Mouse (Mus musculus) C2C12 (cell line): ENCODE data around the gene Duoxa2. TPM values are rescaled to one million over a fixed set of nuclear protein-coding genes. Genes with fewer than 3 reads are reported as not detected.

Source experiments
- H3K27me3 ChIP-seq: one replicate; pipeline ENCODE4 v1.6.1; 2011; ENCODE audit not compliant: control insufficient read depth, insufficient read depth, insufficient read length
- H3K36me3 ChIP-seq: one replicate; pipeline ENCODE4 v1.6.1; 2011; ENCODE audit not compliant: control insufficient read depth, insufficient read depth
- H3K4me3 ChIP-seq: one replicate; pipeline ENCODE4 v1.5.1; 2011; ENCODE audit warnings: mild to moderate bottlenecking, control low read depth; ENCODE audit not compliant: poor library complexity, insufficient read depth, severe bottlenecking
- H3K79me2 ChIP-seq: one replicate; pipeline ENCODE4 v1.6.1; 2011; ENCODE audit not compliant: control insufficient read depth, insufficient read depth
- H3K79me3 ChIP-seq: one replicate; pipeline ENCODE4 v1.6.1; 2011; ENCODE audit warnings: low read depth, control low read depth
- H3ac ChIP-seq: one replicate; pipeline ENCODE3; 2011; ENCODE audit warnings: low read depth; ENCODE audit not compliant: control insufficient read depth, insufficient read length
- CEBPB ChIP-seq: IDR thresholded peaks from one replicate; pipeline ENCODE4 v1.6.1; 2011; ENCODE audit warnings: low read depth, mild to moderate bottlenecking, control low read depth, moderate library complexity
- CTCF ChIP-seq: IDR thresholded peaks from one replicate; pipeline ENCODE4 v1.5.1; 2011; ENCODE audit not compliant: control insufficient read depth, insufficient read depth, insufficient read length
- FOSL1 ChIP-seq: IDR thresholded peaks from one replicate; pipeline ENCODE4 v1.8.0; 2011; ENCODE audit warnings: mild to moderate bottlenecking, low read length; ENCODE audit not compliant: poor library complexity, insufficient read depth, severe bottlenecking
- MAX ChIP-seq: IDR thresholded peaks from one replicate; pipeline ENCODE4 v1.6.1; 2011; ENCODE audit warnings: mild to moderate bottlenecking, control low read depth
- MYOD1 ChIP-seq: IDR thresholded peaks from one replicate; pipeline ENCODE4 v1.6.1; 2011; ENCODE audit warnings: low read depth; ENCODE audit not compliant: control insufficient read depth, insufficient read length
- MYOG ChIP-seq: IDR thresholded peaks from one replicate; pipeline ENCODE4 v1.6.1; 2011; ENCODE audit not compliant: control insufficient read depth, insufficient read length; ENCODE audit errors: extremely low read depth
- USF1 ChIP-seq: IDR thresholded peaks from one replicate; pipeline ENCODE4 v1.6.1; 2011; ENCODE audit warnings: low read depth, mild to moderate bottlenecking, control low read depth, moderate library complexity
- polyA plus RNA-seq: library from polyadenylated mRNA; unstranded; fragments of >200 nt; fragmentation: generic; extraction: Trizol; gene quantifications from one replicate; pipeline ENCODE4 v1.2.1, GENCODE M21; 2012; ENCODE audit warnings: missing spikeins

Duoxa2 gene
- polyA plus RNA-seq, 1 experiment: not detected

GRCm38 (mm10) chr2:122304544-122304943 is 5.8 kb downstream of the Duoxa2 start:
- H3K27me3 ChIP-seq: no peaks in the 10 kb centered on the region
- no peaks in the 10 kb centered on the region for H3K79me2 ChIP-seq
- TF ChIP-seq MAX: no peak
- TF ChIP-seq MYOD1: peak; percentile 15
- no peak overlapping the region for H3ac ChIP-seq
- no peak overlapping the region for H3K4me3 ChIP-seq
- H3K79me3 ChIP-seq: no peaks in the 10 kb centered on the region
- H3K36me3 ChIP-seq: no peaks in the 10 kb centered on the region

GRCm38 (mm10) chr2:122305097-122305892 is 6.6 kb downstream of the Duoxa2 start:
- TF ChIP-seq MYOD1 (peak; percentile 60), MAX (no peak)
- H3K4me3 ChIP-seq: no peak overlapping the region
- H3K27me3 ChIP-seq: no peaks in the 10 kb centered on the region
- no peaks in the 10 kb centered on the region for H3K79me2 ChIP-seq
- H3ac ChIP-seq: no peak overlapping the region
- no peaks in the 10 kb centered on the region for H3K79me3 ChIP-seq
- H3K36me3 ChIP-seq: no peaks in the 10 kb centered on the region

GRCm38 (mm10) chr2:122306184-122306583 is 7.5 kb downstream of the Duoxa2 start:
- TF ChIP-seq CTCF: no peak
- TF ChIP-seq FOSL1: peak; percentile 71
- TF ChIP-seq MYOD1: peak; percentile 79
- H3K27me3 ChIP-seq: no peaks in the 10 kb centered on the region
- no peak overlapping the region for H3ac ChIP-seq
- no peak overlapping the region for H3K4me3 ChIP-seq
- no peaks in the 10 kb centered on the region for H3K79me2 ChIP-seq
- H3K36me3 ChIP-seq: no peaks in the 10 kb centered on the region
- no peaks in the 10 kb centered on the region for H3K79me3 ChIP-seq

GRCm38 (mm10) chr2:122309647-122310046 is 10.9 kb downstream of the Duoxa2 start:
- no peak for TF ChIP-seq MAX
- no peak for TF ChIP-seq FOSL1
- TF ChIP-seq MYOD1: no peak
- no peak for TF ChIP-seq CTCF
- TF ChIP-seq MYOG: no peak
- TF ChIP-seq USF1: no peak
- TF ChIP-seq CEBPB: no peak
- H3K79me3 ChIP-seq: no peaks in the 10 kb centered on the region
- H3ac ChIP-seq: no peak overlapping the region
- H3K27me3 ChIP-seq: no peaks in the 10 kb centered on the region
- no peaks in the 10 kb centered on the region for H3K79me2 ChIP-seq
- no peak overlapping the region for H3K4me3 ChIP-seq
- H3K36me3 ChIP-seq: no peaks in the 10 kb centered on the region

GRCm38 (mm10) chr2:122311561-122311960 is 12.9 kb downstream of the Duoxa2 start:
- H3K36me3 ChIP-seq: no peaks in the 10 kb centered on the region
- no peak overlapping the region for H3ac ChIP-seq
- TF ChIP-seq FOSL1: no peak
- no peak for TF ChIP-seq MYOG
- no peak for TF ChIP-seq MYOD1
- TF ChIP-seq CEBPB: no peak
- no peak for TF ChIP-seq CTCF
- no peak for TF ChIP-seq MAX
- TF ChIP-seq USF1: no peak
- H3K79me2 ChIP-seq: no peaks in the 10 kb centered on the region
- no peak overlapping the region for H3K4me3 ChIP-seq
- no peaks in the 10 kb centered on the region for H3K27me3 ChIP-seq
- H3K79me3 ChIP-seq: no peaks in the 10 kb centered on the region

- Histone ChIP-seq H3K79me2 (no peaks in the 10 kb centered on the region), H3ac (no peak overlapping the region), H3K27me3 (no peaks in the 10 kb centered on the region), H3K4me3 (no peak overlapping the region), H3K36me3 (no peaks in the 10 kb centered on the region), H3K79me3 (no peaks in the 10 kb centered on the region)
- TF ChIP-seq MYOD1 (no peak), MAX (no peak), CEBPB (no peak), FOSL1 (no peak), CTCF (peak; percentile 33), USF1 (no peak)
Measured at GRCm38 (mm10) chr2:122312722-122313417, 14.2 kb downstream of the Duoxa2 start.
